Mouse (Mus musculus) MEL (cell line): Measurements from ENCODE around the gene Gtf2h1. TPM values are rescaled to one million over a fixed set of nuclear protein-coding genes. Genes with fewer than 3 reads are reported as not detected.

Source experiments
- DNase-seq: peaks from one replicate; pipeline ENCODE4 v3.0.0; 2011; ENCODE audit warnings: low read depth, low spot score
- H3K27ac ChIP-seq: 2 replicates; pipeline ENCODE4 v1.5.1; 2012; ENCODE audit warnings: low read depth, mild to moderate bottlenecking, control low read depth, low read length, moderate library complexity; ENCODE audit not compliant: control insufficient read depth
- H3K27me3 ChIP-seq, 2 experiments: fragments of 150-350 bp in 1 of 2; sonication (generic) in 1 of 2; 2 replicates each; pipeline ENCODE4 v1.6.1; 2012; ENCODE audit warnings: low read length in 2 of 2, mild to moderate bottlenecking in 2 of 2, improper control_type of control experiment in 1 of 2, moderate library complexity in 1 of 2; ENCODE audit not compliant: insufficient read depth in 2 of 2, control insufficient read depth in 1 of 2
- H3K36me3 ChIP-seq, 2 experiments: 2 replicates each; pipeline ENCODE4 v1.6.1; 2012 to 2014; ENCODE audit warnings: low read length in 2 of 2, improper control_type of control experiment in 1 of 2, inconsistent platforms in 1 of 2, mild to moderate bottlenecking in 1 of 2; ENCODE audit not compliant: insufficient read depth in 2 of 2, control insufficient read depth in 1 of 2
- H3K4me1 ChIP-seq, 2 experiments: fragments of 150-350 bp in 1 of 2; sonication (generic) in 1 of 2; 2 replicates each; pipeline ENCODE4 v1.6.1; 2012; ENCODE audit warnings: low read length in 2 of 2, improper control_type of control experiment in 1 of 2, mild to moderate bottlenecking in 1 of 2; ENCODE audit not compliant: insufficient read depth in 2 of 2, control insufficient read depth in 1 of 2
- H3K4me3 ChIP-seq, 2 experiments: fragments of 150-350 bp in 1 of 2; sonication (generic) in 1 of 2; 2 replicates each; pipeline ENCODE4 v1.5.1; 2012; ENCODE audit warnings: low read depth in 2 of 2, low read length in 2 of 2, mild to moderate bottlenecking in 2 of 2, moderate library complexity in 2 of 2, control low read depth in 1 of 2, improper control_type of control experiment in 1 of 2; ENCODE audit not compliant: control insufficient read depth in 1 of 2, insufficient read depth in 1 of 2
- H3K79me2 ChIP-seq: 2 replicates; pipeline ENCODE4 v1.6.1; 2012; ENCODE audit warnings: mild to moderate bottlenecking, low read length, moderate library complexity; ENCODE audit not compliant: control insufficient read depth, poor library complexity, insufficient read depth
- H3K9ac ChIP-seq: 2 replicates; pipeline ENCODE4 v1.6.1; 2012; ENCODE audit warnings: low read depth, mild to moderate bottlenecking, control low read depth, low read length, moderate library complexity; ENCODE audit not compliant: control insufficient read depth, poor library complexity, severe bottlenecking
- H3K9me3 ChIP-seq: fragments of 150-350 bp; sonication (generic); replicated peaks from 2 replicates; pipeline ENCODE4 v1.6.1; 2012; ENCODE audit warnings: mild to moderate bottlenecking, low read length, improper control_type of control experiment, moderate library complexity; ENCODE audit not compliant: insufficient read depth
- BHLHE40 ChIP-seq: IDR thresholded peaks from 2 replicates; pipeline ENCODE4 v1.6.1; 2012; ENCODE audit warnings: low read depth, mild to moderate bottlenecking, inconsistent platforms, low read length, improper control_type of control experiment, borderline replicate concordance
- CHD1 ChIP-seq: IDR thresholded peaks from 2 replicates; pipeline ENCODE4 v1.6.1; 2012; ENCODE audit warnings: low read depth, mild to moderate bottlenecking, inconsistent platforms, low read length, improper control_type of control experiment
- E2F4 ChIP-seq: IDR thresholded peaks from 2 replicates; pipeline ENCODE4 v1.6.1; 2011; ENCODE audit warnings: low read depth, low read length, improper control_type of control experiment, borderline replicate concordance
- ETS1 ChIP-seq: IDR thresholded peaks from 2 replicates; pipeline ENCODE4 v1.6.1; 2012; ENCODE audit warnings: low read depth, mild to moderate bottlenecking, inconsistent platforms, low read length, improper control_type of control experiment, moderate library complexity
- GATA1 ChIP-seq: IDR thresholded peaks from 2 replicates; pipeline ENCODE4 v1.6.1; 2011; ENCODE audit warnings: low read depth, low read length, improper control_type of control experiment
- JUND ChIP-seq: IDR thresholded peaks from 2 replicates; pipeline ENCODE4 v1.6.1; 2011; ENCODE audit warnings: low read depth, mild to moderate bottlenecking, improper control_type of control experiment, low read length
- MAX ChIP-seq: IDR thresholded peaks from 2 replicates; pipeline ENCODE4 v1.6.1; 2011; ENCODE audit warnings: low read length, improper control_type of control experiment
- MYB ChIP-seq: IDR thresholded peaks from 2 replicates; pipeline ENCODE4 v1.6.1; 2011; ENCODE audit warnings: mild to moderate bottlenecking, low read depth, low read length, improper control_type of control experiment
- NRF1 ChIP-seq: IDR thresholded peaks from 2 replicates; pipeline ENCODE4 v1.6.1; 2014; ENCODE audit warnings: low read depth, mild to moderate bottlenecking, inconsistent platforms, low read length, improper control_type of control experiment, moderate library complexity; ENCODE audit not compliant: poor library complexity, insufficient read depth, severe bottlenecking
- SIN3A ChIP-seq: IDR thresholded peaks from 2 replicates; pipeline ENCODE4 v1.6.1; 2012; ENCODE audit warnings: low read length, improper control_type of control experiment, inconsistent platforms
- TCF12 ChIP-seq: IDR thresholded peaks from 2 replicates; pipeline ENCODE4 v1.6.1; 2014; ENCODE audit warnings: low read depth, mild to moderate bottlenecking, inconsistent platforms, low read length, improper control_type of control experiment, moderate library complexity
- ZC3H11A ChIP-seq: IDR thresholded peaks from 2 replicates; pipeline ENCODE4 v1.6.1; 2012; ENCODE audit warnings: low read depth, mild to moderate bottlenecking, inconsistent platforms, low read length, improper control_type of control experiment
- ZNF384 ChIP-seq: IDR thresholded peaks from 2 replicates; pipeline ENCODE4 v1.6.1; 2012; ENCODE audit warnings: low read depth, mild to moderate bottlenecking, inconsistent platforms, low read length, improper control_type of control experiment
- polyA plus RNA-seq, 2 experiments: library from polyadenylated mRNA; stranded (reverse) in 1 of 2; unstranded in 1 of 2; fragments of >175 nt in 1 of 2; fragments of >200 nt in 1 of 2; gene quantifications; 2 replicates each; pipeline versions ENCODE4 v1.2.1 to v1.2.4; 2012; ENCODE audit warnings: low replicate concordance in 2 of 2, low read depth in 1 of 2; ENCODE audit not compliant: insufficient read length in 2 of 2, insufficient read depth in 1 of 2, missing spikeins in 1 of 2
- total RNA-seq: library from RNA; depleted of rRNA; stranded (reverse); fragments of 300-350 nt; gene quantifications from 2 replicates; pipeline ENCODE4 v1.2.3, GENCODE M21; 2012; rRNA removed

The Gtf2h1 gene
- total and polyA plus RNA-seq, 3 experiments: 105 to 142 TPM; not detected in 1

GRCm38 (mm10) chr7:46860996-46861395 is 65.1 kb downstream of the Gtf2h1 start, which contains the start of gene Ldhc:
Gene Ldhc (plus strand): TSS chr7:46861203.
- Histone ChIP-seq H3K4me1 (no peaks in the 10 kb centered on the region), H3K27me3 (no peaks in the 10 kb centered on the region), H3K27ac (no peak within 1 kb of the TSS), H3K4me3 (no peak within 1 kb of the TSS), H3K9ac (no peak within 1 kb of the TSS), H3K36me3 (no peaks in the 10 kb centered on the region), H3K9me3 (no peaks in the 10 kb centered on the region), H3K79me2 (no peaks in the 10 kb centered on the region)
- no peak for TF ChIP-seq ZNF384
- TF ChIP-seq TCF12: no peak
- no peak for TF ChIP-seq E2F4
- no peak for TF ChIP-seq JUND
- TF ChIP-seq BHLHE40: no peak
- no peak for TF ChIP-seq SIN3A
- TF ChIP-seq NRF1: no peak
- no peak for TF ChIP-seq ETS1
- TF ChIP-seq GATA1: no peak
- DNase-seq: no peak

- Histone ChIP-seq H3K27me3 (no peaks in the 10 kb centered on the region), H3K36me3 (no peaks in the 10 kb centered on the region), H3K27ac (no peak overlapping the region), H3K79me2 (no peaks in the 10 kb centered on the region), H3K9me3 (no peaks in the 10 kb centered on the region), H3K9ac (no peak overlapping the region), H3K4me1 (peaks cover 0 to 3% of the 10 kb centered on the region in 2 experiments; a peak in 2 of 4 replicates), H3K4me3 (no peak overlapping the region)
- no peak for DNase-seq
- TF ChIP-seq MYB (no peak), CHD1 (no peak), ZC3H11A (no peak), MAX (no peak)
These were observed 76.1 kb downstream of the Gtf2h1 start for GRCm38 (mm10) chr7:46871988-46872387.

Other genes starting within 250 kb of the Gtf2h1 start
- gene Sergef, start 156.3 kb upstream of the Gtf2h1 start, total RNA-seq: 7.0 and 7.6 TPM in 2 replicates
- 10 to 100 TPM in 1 of 2 experiments, not detected in 1; 11.7 TPM for gene Sergef, start 156.3 kb upstream of the Gtf2h1 start, polyA plus RNA-seq
- gene Tph1, start 123.6 kb upstream of the Gtf2h1 start, total RNA-seq: 0.13 TPM in 1 of 2 replicates, not detected in the other
- under 1 TPM in 1 of 2 experiments, not detected in 1; 0.03 TPM for gene Tph1, start 123.6 kb upstream of the Gtf2h1 start, polyA plus RNA-seq
- 13.6 and 15.4 TPM in 2 replicates for gene Saal1, start 85.4 kb upstream of the Gtf2h1 start, total RNA-seq
- 10 to 100 TPM in 1 of 2 experiments, not detected in 1; 26.0 TPM for gene Saal1, start 85.4 kb upstream of the Gtf2h1 start, polyA plus RNA-seq
- 1.3 and 1.6 TPM in 2 replicates for gene Saa3, start 80.4 kb upstream of the Gtf2h1 start, total RNA-seq
- 1 to 10 TPM in 1 of 2 experiments, not detected in 1; 1.7 TPM for gene Saa3, start 80.4 kb upstream of the Gtf2h1 start, polyA plus RNA-seq
- not detected in 2 replicates for gene Saa4, start 63.5 kb upstream of the Gtf2h1 start, total RNA-seq
- not detected for gene Saa4, start 63.5 kb upstream of the Gtf2h1 start, polyA plus RNA-seq
- not detected in 2 replicates for gene Saa1, start 53.1 kb upstream of the Gtf2h1 start, total RNA-seq
- gene Saa1, start 53.1 kb upstream of the Gtf2h1 start, polyA plus RNA-seq: not detected
- gene Saa2, start 44.3 kb upstream of the Gtf2h1 start, total RNA-seq: not detected in 2 replicates
- not detected for gene Saa2, start 44.3 kb upstream of the Gtf2h1 start, polyA plus RNA-seq
- gene Hps5, start within 50 bp of the Gtf2h1 start, total RNA-seq: 15.5 and 19.3 TPM in 2 replicates
- gene Hps5, start within 50 bp of the Gtf2h1 start, polyA plus RNA-seq: 10 to 100 TPM in 1 of 2 experiments, not detected in 1; 20.2 TPM
- 1,212 and 1,976 TPM in 2 replicates for gene Ldha, start 45.4 kb downstream of the Gtf2h1 start, total RNA-seq
- 1,000 to 10,000 TPM in 1 of 2 experiments, 100 to 1,000 TPM in 1; 613 to 2,637 TPM for gene Ldha, start 45.4 kb downstream of the Gtf2h1 start, polyA plus RNA-seq
- gene Ldhc, start 65.1 kb downstream of the Gtf2h1 start, total RNA-seq: not detected in 2 replicates
- not detected for gene Ldhc, start 65.1 kb downstream of the Gtf2h1 start, polyA plus RNA-seq
- 21.3 and 25.3 TPM in 2 replicates for gene Tsg101, start 123.9 kb downstream of the Gtf2h1 start, total RNA-seq
- gene Tsg101, start 123.9 kb downstream of the Gtf2h1 start, polyA plus RNA-seq: 10 to 100 TPM in 1 of 2 experiments, not detected in 1; 88.9 TPM
- gene Uevld, start 162.4 kb downstream of the Gtf2h1 start, total RNA-seq: 1.9 and 2.8 TPM in 2 replicates
- gene Uevld, start 162.4 kb downstream of the Gtf2h1 start, polyA plus RNA-seq: 1 to 10 TPM in 1 of 2 experiments, not detected in 1; 5.4 TPM
- not detected in 2 replicates for gene Gm9999, start 187.5 kb downstream of the Gtf2h1 start, total RNA-seq
- gene Gm9999, start 187.5 kb downstream of the Gtf2h1 start, polyA plus RNA-seq: not detected
- gene Spty2d1, start 212.3 kb downstream of the Gtf2h1 start, total RNA-seq: 14.9 and 15.1 TPM in 2 replicates
- gene Spty2d1, start 212.3 kb downstream of the Gtf2h1 start, polyA plus RNA-seq: 10 to 100 TPM; 14.4 to 36.9 TPM